Mouse (Mus musculus): ENCODE data around the gene Bcl6b.
A peak's percentile ranks its signal among the peaks of the same experiment; 100 is the strongest.

DNA sequence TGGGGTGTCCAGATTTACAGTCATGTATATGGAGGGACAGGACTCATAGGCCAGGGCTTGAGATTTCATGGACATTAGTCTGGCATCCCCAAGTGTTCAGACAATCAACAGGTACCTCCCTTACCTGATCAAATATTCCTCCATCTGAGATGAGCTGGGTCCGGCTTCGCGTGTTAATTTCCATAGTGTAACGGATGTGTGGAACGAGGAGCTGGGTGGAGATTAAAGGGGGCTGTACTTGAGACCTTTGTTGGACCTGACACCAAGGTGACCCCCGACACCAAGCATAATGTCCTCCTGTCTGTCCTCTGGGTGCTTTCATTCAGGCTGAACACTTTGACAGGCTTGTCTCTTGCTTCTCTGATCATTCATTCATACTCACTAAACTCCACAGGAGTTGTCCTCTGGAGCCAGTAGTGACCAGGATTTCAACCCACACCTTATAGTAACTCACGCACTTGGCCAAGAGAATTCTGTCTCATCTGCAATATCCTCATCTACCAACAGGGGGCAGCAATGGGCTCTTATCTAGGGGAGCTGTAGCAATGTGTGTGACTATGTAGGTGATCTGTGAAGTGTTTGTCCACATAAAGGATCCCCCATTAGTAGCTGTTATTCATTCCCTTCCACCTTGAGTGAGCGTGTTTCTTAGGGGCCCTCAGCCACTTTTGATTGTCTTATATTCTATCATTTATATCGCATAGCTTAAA lies 17.7 kb upstream of the Bcl6b start:
- TF ChIP-seq CTCF (IDR thresholded peaks at IDR 0.05; ENCODE audit: low read depth) (peak; percentile 93), EP300 (optimal IDR thresholded peaks at IDR 0.05) (no peak)

Measured in stomach, postnatal 0 days (tissue).